Mouse (Mus musculus) lung, adult 2 months (tissue): ENCODE measurements around the gene Etv3. TPM values are rescaled to one million over a fixed set of nuclear protein-coding genes. Genes with fewer than 3 reads are reported as not detected.
A peak's percentile ranks its signal among the peaks of the same experiment; 100 is the strongest.

Source experiments
- DNase-seq: peaks from one replicate; pipeline ENCODE4 v3.0.0; 2022
- H3K4me1 ChIP-seq: fragments of 200-500 bp; 2 replicates; pipeline ENCODE4 v1.6.1; 2011; ENCODE audit warnings: low read length; ENCODE audit not compliant: control insufficient read depth, insufficient read depth
- H3K4me3 ChIP-seq: fragments of 200-500 bp; replicated peaks from 2 replicates; pipeline ENCODE3; 2011; ENCODE audit warnings: low read depth, mild to moderate bottlenecking, control low read depth, low read length; ENCODE audit errors: extremely low read depth
- CTCF ChIP-seq: fragments of 200-500 bp; IDR thresholded peaks from 2 replicates; pipeline ENCODE4 v1.5.1; 2011; ENCODE audit warnings: mild to moderate bottlenecking, low read length, control low read depth; ENCODE audit not compliant: insufficient read depth
- POLR2A ChIP-seq: fragments of 200-500 bp; IDR thresholded peaks from 2 replicates; pipeline ENCODE4 v1.6.1; 2011; ENCODE audit warnings: low read depth, mild to moderate bottlenecking, control low read depth, low read length, borderline replicate concordance; ENCODE audit errors: extremely low read depth
- WGBS: fragments of 180-500 bp; shearing (Covaris S2); methylation state at CpG from one replicate; pipeline ENCODE4 v1.1.7; 2018; 5-methylcytosine and 5-hydroxymethylcytosine counted together
- polyA plus RNA-seq: library from polyadenylated mRNA; depleted of rRNA; stranded (reverse); fragments of >200 nt; gene quantifications from 2 replicates; pipeline ENCODE4 v1.2.3, GENCODE M21; 2012

The Etv3 gene
- polyA plus RNA-seq, 1 experiment, result 17.8 TPM

GRCm38 (mm10) chr3:87556109-87556531 is 30.9 kb downstream of the Etv3 start:
- DNase-seq, result no peak
- WGBS, result 68% methylated on average over 3 of the region's 3 CpGs
- Histone ChIP-seq H3K4me3 (no peak overlapping the region), H3K4me1 (no peaks in the 10 kb centered on the region)
- TF ChIP-seq POLR2A, result no peak
- TF ChIP-seq CTCF, result no peak

GRCm38 (mm10) chr3:87556668-87557278 is 31.6 kb downstream of the Etv3 start:
- WGBS, result 65% methylated on average over 12 of the region's 12 CpGs
- TF ChIP-seq POLR2A, result no peak
- no peak for TF ChIP-seq CTCF
- Histone ChIP-seq H3K4me1 (no peaks in the 10 kb centered on the region), H3K4me3 (no peak overlapping the region)
- no peak for DNase-seq

GRCm38 (mm10) chr3:87560156-87560555 is 34.9 kb downstream of the Etv3 start:
- no peak for DNase-seq
- WGBS, result 54% methylated on average over 3 of the region's 3 CpGs
- H3K4me1 ChIP-seq, result no peaks in the 10 kb centered on the region
- TF ChIP-seq CTCF (no peak), POLR2A (no peak)
- no peak overlapping the region for H3K4me3 ChIP-seq

- H3K4me1 ChIP-seq, result peaks cover 5% of the 10 kb centered on the region; the same call in 1 of the 2 replicates
- DNase-seq, result no peak
- TF ChIP-seq POLR2A (no peak), CTCF (no peak)
- no peak overlapping the region for H3K4me3 ChIP-seq
- WGBS, result 73% methylated on average over 8 of the region's 8 CpGs
These were observed 36.2 kb downstream of the Etv3 start for GRCm38 (mm10) chr3:87561434-87561833.

- WGBS, result 2% methylated on average over 6 of the region's 6 CpGs
- no peak for TF ChIP-seq POLR2A
- peak; percentile 93 for TF ChIP-seq CTCF
- peaks cover 5% of the 10 kb centered on the region; the same call in 1 of the 2 replicates for H3K4me1 ChIP-seq
- H3K4me3 ChIP-seq, result no peak overlapping the region
- DNase-seq, result peak; percentile 89
These were observed 37.2 kb downstream of the Etv3 start for GRCm38 (mm10) chr3:87562370-87562769.

- 73% methylated on average over 5 of the region's 5 CpGs for WGBS
- DNase-seq, result no peak
These were observed 38.3 kb downstream of the Etv3 start for GRCm38 (mm10) chr3:87563466-87563865.

GRCm38 (mm10) chr3:87565623-87566022 is 40.4 kb downstream of the Etv3 start:
- no peak overlapping the region for H3K4me3 ChIP-seq
- H3K4me1 ChIP-seq, result peaks cover 5% of the 10 kb centered on the region; the same call in 1 of the 2 replicates
- TF ChIP-seq POLR2A (no peak), CTCF (no peak)
- WGBS, result 74% methylated on average over 6 of the region's 6 CpGs
- no peak for DNase-seq

More at GRCm38 (mm10) chr3:87563466-87563865, 38.3 kb downstream of the Etv3 start:
- no peak for TF ChIP-seq POLR2A
- no peak for TF ChIP-seq CTCF
- Histone ChIP-seq H3K4me1 (peaks cover 5% of the 10 kb centered on the region; the same call in 1 of the 2 replicates), H3K4me3 (no peak overlapping the region)

- no peak for TF ChIP-seq CTCF
- TF ChIP-seq POLR2A, result no peak
- 10% methylated on average over 4 of the region's 4 CpGs for WGBS
- H3K4me1 ChIP-seq, result peaks cover 5% of the 10 kb centered on the region; the same call in 1 of the 2 replicates
- H3K4me3 ChIP-seq, result no peak overlapping the region
- DNase-seq, result peak; percentile 58
These were observed 40.9 kb downstream of the Etv3 start for GRCm38 (mm10) chr3:87566066-87566465.

GRCm38 (mm10) chr3:87567497-87567896 is 42.3 kb downstream of the Etv3 start:
- no peak for TF ChIP-seq CTCF
- TF ChIP-seq POLR2A, result no peak
- 86% methylated on average over 14 of the region's 14 CpGs for WGBS
- Histone ChIP-seq H3K4me3 (no peak overlapping the region), H3K4me1 (peaks cover 5% of the 10 kb centered on the region; the same call in 1 of the 2 replicates)
- DNase-seq, result no peak

GRCm38 (mm10) chr3:87568681-87569080 is 43.5 kb downstream of the Etv3 start:
- 96% methylated on average over 5 of the region's 5 CpGs for WGBS
- no peak overlapping the region for H3K4me3 ChIP-seq
- peaks cover 5% of the 10 kb centered on the region; the same call in 1 of the 2 replicates for H3K4me1 ChIP-seq
- no peak for DNase-seq
- no peak for TF ChIP-seq CTCF
- TF ChIP-seq POLR2A, result no peak
